Mouse (Mus musculus) R1 (cell line): ENCODE data around the gene Bcar1.

ENCODE experiments used
- DNase-seq: peaks from one replicate; pipeline ENCODE4 v3.0.0-alpha.2; 2018; ENCODE audit warnings: low read depth, low spot score

Gene Bcar1

DNA sequence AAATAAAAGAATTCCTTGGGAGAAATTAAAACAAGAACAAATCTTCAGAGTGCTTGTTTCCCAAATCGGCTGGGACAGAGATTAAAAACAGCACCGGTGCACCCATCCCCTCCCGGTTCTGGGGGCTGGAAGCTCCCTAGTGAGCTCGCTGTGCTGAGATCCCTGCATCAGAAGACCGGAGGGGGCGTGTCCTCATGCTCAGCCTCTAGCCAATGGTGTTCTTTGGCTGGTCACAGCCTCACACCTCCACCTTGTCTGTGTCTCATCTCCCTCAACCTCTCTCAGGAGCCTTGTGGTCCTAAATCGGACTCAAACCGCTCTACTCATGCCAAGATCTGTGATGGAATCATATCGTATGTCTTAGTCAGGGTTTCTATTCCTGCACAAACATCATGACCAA, 61.1 kb downstream of the Bcar1 start:
- DNase-seq: peak; percentile 64

- DNase-seq: no peak
These were observed 62.5 kb downstream of the Bcar1 start for GRCm38 (mm10) chr8:111681153-111681552.

DNA sequence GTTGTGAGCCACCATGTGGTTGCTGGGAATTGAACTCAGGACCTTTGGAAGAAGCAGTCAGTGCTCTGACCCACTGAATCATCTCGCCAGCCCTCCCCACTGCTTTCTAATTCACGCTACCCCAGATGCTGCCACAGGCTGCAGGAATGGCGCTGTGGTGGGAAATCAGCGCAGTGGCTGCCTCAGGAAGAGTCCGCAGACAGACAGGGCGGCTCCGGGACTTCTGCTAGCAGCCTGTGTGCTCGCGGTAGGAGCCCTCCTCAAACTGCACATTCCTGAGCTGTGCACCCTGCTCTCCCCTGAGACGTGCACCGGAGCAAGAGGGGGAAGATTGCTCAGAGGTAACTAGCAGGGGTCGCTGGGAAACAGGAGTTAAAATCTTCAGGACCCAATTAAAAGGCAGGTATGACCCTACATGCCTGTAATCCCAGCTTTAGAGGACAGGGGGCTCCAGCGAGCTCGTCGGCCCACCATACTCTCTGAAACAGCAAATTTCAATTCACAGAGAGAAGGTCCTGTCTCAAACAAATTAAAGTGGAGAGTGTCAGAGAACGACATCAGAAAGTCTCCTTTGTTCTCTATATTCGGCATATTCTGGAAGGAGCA, 63.1 kb downstream of the Bcar1 start:
- peak; percentile 92 for DNase-seq

GRCm38 (mm10) chr8:111678848-111679247, 64.8 kb downstream of the Bcar1 start:
- no peak for DNase-seq

GRCm38 (mm10) chr8:111678111-111678510, 65.5 kb downstream of the Bcar1 start:
- DNase-seq: peak; percentile 82

- DNase-seq: peak; percentile 78
These were observed 67.4 kb downstream of the Bcar1 start for GRCm38 (mm10) chr8:111676237-111676636.

GRCm38 (mm10) chr8:111666751-111667150, 76.9 kb downstream of the Bcar1 start:
- no peak for DNase-seq

DNA sequence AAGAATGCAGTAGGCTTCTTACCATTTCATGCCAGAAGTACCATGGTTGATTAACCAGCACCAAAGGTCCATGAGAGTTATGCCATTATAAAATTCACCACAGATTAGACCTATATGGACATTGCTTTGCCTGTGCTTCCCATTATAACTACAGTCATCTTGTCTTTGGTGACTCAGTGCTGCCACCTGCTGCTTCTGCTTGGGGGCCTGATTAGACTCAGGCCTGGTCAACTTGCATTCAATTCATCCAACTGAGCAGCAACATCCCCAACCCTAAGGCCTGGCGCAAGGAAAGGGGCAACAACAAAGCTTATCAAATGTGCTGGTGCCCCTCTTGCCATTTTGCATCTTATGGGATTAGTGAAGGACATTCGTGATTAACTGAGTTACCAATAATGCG, 81.1 kb downstream of the Bcar1 start:
- DNase-seq: peak; percentile 71
